Mouse (Mus musculus) left cerebral cortex, adult 2 months (tissue): ENCODE measurements at regions not wholly inside any gene's neighbourhood (a gene's known extent, or its start where the extent isn't known, plus 50 kb on each side); places are given as distances from the start of the nearest gene placed in this dataset.

Source experiments
- DNase-seq, 2 experiments: peaks; one replicate each; pipeline ENCODE4 v3.0.0; 2021 to 2022; ENCODE audit warnings: low spot score in 2 of 2, mixed read lengths in 1 of 2; ENCODE audit errors: extremely low spot score in 1 of 2
- H3K27ac ChIP-seq: fragments of 200-600 bp; 2 replicates; pipeline ENCODE4 v1.8.1; 2022
- H3K4me3 ChIP-seq: fragments of 200-600 bp; 2 replicates; pipeline ENCODE4 v1.8.1; 2022
- CTCF ChIP-seq: fragments of 200-600 bp; IDR thresholded peaks from 2 replicates; pipeline ENCODE4 v1.8.1; 2022; ENCODE audit warnings: antibody characterized with exemption, mild to moderate bottlenecking, moderate library complexity
- intact Hi-C: fragments of 180-260 bp; cut with DNase I; formaldehyde crosslinking; loops from one replicate; pipeline ENCODE4 v1.15.1; 2025

DNA sequence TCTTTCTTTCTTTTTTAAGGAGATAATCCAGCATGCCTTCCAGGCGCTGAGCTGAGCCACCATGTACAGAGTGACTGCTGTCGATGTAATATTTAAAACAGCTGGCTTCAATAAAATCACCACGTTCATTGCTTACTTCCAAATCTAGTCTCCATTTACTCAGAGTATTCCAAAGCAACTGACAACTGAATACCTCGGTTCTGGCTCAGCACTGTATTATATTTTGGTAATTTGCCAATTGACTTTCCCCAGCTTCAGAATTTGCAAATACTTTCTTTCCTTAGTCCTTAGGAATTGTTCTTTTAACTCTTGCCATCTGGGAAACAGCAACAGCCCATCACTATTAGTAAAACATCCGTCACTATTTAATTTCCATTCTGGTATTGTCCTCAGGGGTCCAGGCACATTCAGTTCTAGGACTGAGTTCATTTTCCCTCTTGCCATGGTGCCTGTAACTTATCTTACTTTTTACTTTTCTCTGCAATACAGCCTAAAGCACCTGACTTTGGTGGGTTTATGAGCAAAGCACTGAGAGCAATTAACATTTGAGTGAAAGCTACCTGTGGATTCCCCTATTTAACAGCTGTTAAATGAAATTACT lies 871.8 kb downstream of the Tbl1xr1 start:
- no peak for DNase-seq
- no peak overlapping the region for H3K27ac ChIP-seq
- no peak for TF ChIP-seq CTCF
- intact Hi-C loops: no loop called here
- no peak overlapping the region for H3K4me3 ChIP-seq

GRCm38 (mm10) chr3:22957422-22957821 lies 881.0 kb downstream of the Tbl1xr1 start:
- no peak for TF ChIP-seq CTCF
- H3K27ac ChIP-seq: no peak overlapping the region
- intact Hi-C loops: no loop called here
- no peak for DNase-seq
- no peak overlapping the region for H3K4me3 ChIP-seq

GRCm38 (mm10) chr3:22972681-22973080 lies 896.2 kb downstream of the Tbl1xr1 start:
- intact Hi-C loops: no loop called here
- TF ChIP-seq CTCF: no peak
- no peak overlapping the region for H3K4me3 ChIP-seq
- no peak for DNase-seq
- H3K27ac ChIP-seq: no peak overlapping the region

DNA sequence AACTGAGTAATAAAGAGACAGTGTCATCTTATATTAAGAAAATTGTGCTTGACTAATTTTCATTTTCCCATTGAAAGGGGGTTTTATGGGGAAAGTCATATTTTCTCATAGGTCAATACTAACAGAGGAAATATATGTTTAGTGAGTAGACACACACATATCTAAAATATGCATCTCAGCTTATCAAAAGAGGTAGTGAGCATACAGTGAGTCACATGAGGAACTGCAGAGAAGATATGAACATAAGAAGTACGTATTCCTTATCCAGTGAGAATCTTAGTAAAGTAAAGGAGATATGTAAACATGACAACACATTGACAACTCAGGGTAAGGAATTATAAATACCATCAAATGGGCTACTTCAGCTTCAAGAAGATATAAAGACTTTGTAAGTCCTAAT lies 900.3 kb downstream of the Tbl1xr1 start:
- Histone ChIP-seq H3K4me3 (no peak overlapping the region), H3K27ac (no peak overlapping the region)
- TF ChIP-seq CTCF: no peak
- intact Hi-C loops: no loop called here
- no peak for DNase-seq

DNA sequence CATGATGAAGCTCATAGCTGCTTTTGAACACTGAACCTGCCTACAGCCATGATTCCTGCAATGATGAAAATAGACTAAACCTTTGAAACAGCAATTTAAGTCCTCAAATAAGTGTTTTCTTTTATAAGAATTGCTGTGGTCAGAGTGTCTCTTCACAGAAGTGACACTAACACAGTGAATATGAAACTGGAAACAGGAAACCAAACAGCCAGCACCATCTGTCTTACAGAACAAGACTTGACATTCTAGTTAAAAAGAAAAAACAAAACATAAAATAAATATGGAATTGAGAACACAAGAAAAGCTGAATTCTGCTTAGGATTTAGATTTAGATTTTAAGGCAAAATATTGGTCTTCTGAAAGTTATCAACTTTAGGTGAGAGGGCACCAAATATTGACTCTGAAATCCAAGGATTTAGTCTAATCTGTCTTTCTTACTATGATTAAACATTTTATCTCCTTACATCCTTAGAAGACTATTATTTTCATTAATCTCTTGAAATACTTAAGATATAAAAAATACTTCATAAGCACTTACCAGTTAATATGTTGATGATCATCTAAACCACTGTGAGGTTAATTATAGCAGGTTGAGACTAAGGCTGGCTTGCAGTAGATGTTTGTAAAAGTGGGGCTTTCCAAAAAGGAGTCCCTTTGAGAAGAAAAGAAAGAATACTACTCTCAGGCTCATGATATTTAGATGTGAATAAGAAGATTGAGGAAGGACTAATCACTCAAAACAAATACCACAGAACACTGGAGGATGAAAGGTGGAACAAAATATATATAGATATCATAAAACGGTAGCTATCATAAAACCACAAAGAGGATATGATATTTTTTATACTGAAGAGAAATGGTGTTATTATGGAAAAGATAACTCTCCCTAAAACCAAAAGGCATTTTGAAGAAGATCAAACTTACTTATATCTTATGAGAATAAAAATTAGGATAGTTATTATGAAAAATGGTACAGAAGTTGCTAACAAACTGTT lies 903.7 kb downstream of the Tbl1xr1 start:
- no peak for TF ChIP-seq CTCF
- DNase-seq: no peak
- intact Hi-C loops: no loop called here
- Histone ChIP-seq H3K27ac (no peak overlapping the region), H3K4me3 (no peak overlapping the region)

DNA sequence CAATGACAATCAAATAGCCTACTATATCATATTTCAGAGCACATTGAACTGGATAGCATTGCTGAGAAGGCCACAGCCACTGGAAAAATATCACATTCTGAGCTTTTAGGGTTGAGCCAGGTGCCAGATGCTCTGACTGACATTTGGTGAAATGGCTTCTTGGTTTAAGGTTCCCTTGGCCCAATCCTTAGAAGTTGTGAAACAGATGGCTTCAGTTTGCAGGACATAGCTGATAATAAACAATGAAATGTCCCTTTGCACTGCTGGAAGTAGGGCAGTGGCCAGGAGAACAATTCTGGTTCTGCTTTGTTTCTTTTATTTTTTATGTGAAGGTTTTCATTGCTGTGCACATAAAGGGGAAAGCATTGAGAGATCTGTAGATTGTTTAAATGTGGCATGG lies 906.0 kb downstream of the Tbl1xr1 start:
- TF ChIP-seq CTCF: no peak
- intact Hi-C loops: no loop called here
- Histone ChIP-seq H3K27ac (no peak overlapping the region), H3K4me3 (no peak overlapping the region)
- DNase-seq: no peak

DNA sequence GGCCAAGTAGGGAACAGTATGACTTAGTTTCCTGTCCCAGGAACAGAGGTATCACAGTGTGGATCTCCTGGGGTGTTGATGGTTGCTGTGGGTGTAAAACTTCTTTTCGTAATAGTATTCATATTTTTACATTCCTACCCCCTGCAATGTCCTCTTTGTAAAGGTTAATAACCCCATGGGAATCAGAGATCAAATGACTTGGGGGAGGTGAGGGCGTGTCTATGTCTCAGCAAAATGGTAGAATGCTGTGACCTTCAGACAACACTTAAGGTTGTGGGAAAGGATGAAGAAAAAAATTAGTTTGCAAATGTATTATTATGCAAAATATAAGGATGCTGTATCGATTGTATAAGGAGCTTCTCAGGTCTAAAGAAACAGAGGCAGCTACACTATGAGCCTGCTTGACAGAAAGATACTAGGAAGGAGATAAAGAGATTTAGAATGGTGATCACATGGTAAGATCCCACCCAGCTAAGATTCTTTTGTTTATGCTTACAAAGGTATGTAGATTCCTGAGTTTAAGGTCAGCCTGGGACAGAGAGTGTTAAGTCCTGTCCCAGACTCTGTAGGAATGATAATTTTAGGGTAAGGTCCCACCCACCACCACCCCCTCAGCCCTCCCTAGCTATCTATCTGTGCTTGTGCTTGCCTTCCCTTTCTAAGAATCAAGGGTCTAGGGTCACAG lies 913.8 kb downstream of the Tbl1xr1 start:
- no peak for DNase-seq
- TF ChIP-seq CTCF: no peak
- H3K4me3 ChIP-seq: no peak overlapping the region
- intact Hi-C loops: no loop called here
- no peak overlapping the region for H3K27ac ChIP-seq

DNA sequence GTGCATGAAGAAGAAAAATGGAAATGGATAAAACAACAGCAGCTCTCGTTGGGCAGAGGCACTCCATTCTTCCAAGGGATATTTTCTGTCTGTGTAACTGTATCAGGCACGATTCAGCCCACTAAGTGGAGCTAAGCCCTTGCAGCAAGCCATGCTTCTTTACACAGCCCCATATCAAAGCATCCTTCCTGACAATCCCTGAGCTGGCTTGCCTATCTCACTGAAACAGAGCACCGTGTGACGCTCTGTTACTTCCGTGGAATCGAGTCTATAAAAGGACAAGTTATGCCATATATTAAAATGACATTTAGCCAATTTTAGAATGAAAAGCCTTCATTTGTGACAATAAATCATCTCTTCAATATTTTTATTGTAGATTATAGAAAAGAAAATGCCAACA lies 918.8 kb downstream of the Tbl1xr1 start:
- Histone ChIP-seq H3K27ac (no peak overlapping the region), H3K4me3 (no peak overlapping the region)
- intact Hi-C loops: no loop called here
- no peak for TF ChIP-seq CTCF
- DNase-seq: no peak

- intact Hi-C loops: no loop called here
Measured at GRCm38 (mm10) chr3:22995833-22996232, 919.4 kb downstream of the Tbl1xr1 start.

GRCm38 (mm10) chr3:23001071-23001470 lies 924.6 kb downstream of the Tbl1xr1 start:
- intact Hi-C loops: no loop called here
- Histone ChIP-seq H3K27ac (no peak overlapping the region), H3K4me3 (no peak overlapping the region)
- DNase-seq: no peak
- no peak for TF ChIP-seq CTCF

More at GRCm38 (mm10) chr3:22995833-22996232, 919.4 kb downstream of the Tbl1xr1 start:
- DNase-seq: no peak
- TF ChIP-seq CTCF: no peak
- Histone ChIP-seq H3K4me3 (no peak overlapping the region), H3K27ac (no peak overlapping the region)

DNA sequence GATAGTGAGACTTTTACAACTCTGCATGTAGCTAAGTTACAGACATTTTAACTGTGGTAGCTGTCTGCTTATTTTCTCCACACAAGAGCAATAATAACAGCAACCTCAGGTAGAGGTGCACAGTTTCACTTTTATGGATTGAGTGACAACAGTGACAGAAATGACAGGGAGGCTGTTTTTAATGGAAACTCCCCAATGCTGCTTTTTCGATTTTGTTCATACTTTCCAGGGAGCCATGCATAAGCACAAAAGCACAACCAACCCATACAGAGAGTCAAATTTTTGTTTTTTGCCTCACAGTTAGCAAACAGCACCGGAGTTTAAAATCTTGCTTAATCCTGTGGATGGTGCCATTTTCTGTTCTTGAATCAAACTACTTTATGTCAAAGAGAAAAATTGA lies 955.6 kb downstream of the Tbl1xr1 start:
- no peak for TF ChIP-seq CTCF
- DNase-seq: no peak
- Histone ChIP-seq H3K4me3 (no peak overlapping the region), H3K27ac (no peak overlapping the region)
- intact Hi-C loops: no loop called here
